Comparison of ENCODE assay signal across 14 mouse cellular contexts in genomic region chrX:77367351-77367750, GRCm38 (mm10).
"Had no signal": no experiment of that assay in that cellular context is flagged by ENCODE, and none has a peak within 500 bp of the region (broad histone marks: within the 10 kb centered on the region; RNA-seq: fewer than 3 reads in every experiment).

No protein-coding gene starts in this region.

- ATAC-seq: forebrain, embryonic 13.5 days; forebrain, embryonic 14.5 days; forebrain, embryonic 15.5 days; forebrain, embryonic 16.5 days; forebrain, postnatal 0 days had no signal

- DNase-seq: embryo, embryonic 11 days; forebrain, postnatal 0 days; gastrocnemius, adult 2 months; gastrocnemius, postnatal 10 days; gastrocnemius, postnatal 14 days; gastrocnemius, postnatal 25 days; gastrocnemius, postnatal 36 days; heart, adult 11 months; heart, adult 18-20 months; heart, adult 2 months had no signal
